Mouse (Mus musculus) MEL (cell line): ENCODE results near the gene Igsf21.

Experiments
- CTCF ChIP-seq, 3 experiments: IDR thresholded peaks in 2 of 3; conservative IDR thresholded peaks in 1 of 3; 2 replicates each; pipeline ENCODE4 v1.5.1; 2011 to 2012; ENCODE audit warnings: low read length in 3 of 3, low read depth in 2 of 3, mild to moderate bottlenecking in 2 of 3, improper control_type of control experiment in 1 of 3, inconsistent platforms in 1 of 3, mixed read lengths in 1 of 3, moderate library complexity in 1 of 3; ENCODE audit not compliant: control insufficient read depth in 1 of 3, insufficient read depth in 1 of 3, poor library complexity in 1 of 3, severe bottlenecking in 1 of 3
- E2F4 ChIP-seq: IDR thresholded peaks from 2 replicates; pipeline ENCODE4 v1.6.1; 2011; ENCODE audit warnings: low read depth, low read length, improper control_type of control experiment, borderline replicate concordance
- ELF1 ChIP-seq: IDR thresholded peaks from 2 replicates; pipeline ENCODE4 v1.6.1; 2014; ENCODE audit warnings: low read depth, mild to moderate bottlenecking, inconsistent platforms, low read length, improper control_type of control experiment, moderate library complexity
- MAX ChIP-seq: IDR thresholded peaks from 2 replicates; pipeline ENCODE4 v1.6.1; 2011; ENCODE audit warnings: low read length, improper control_type of control experiment
- MEF2A ChIP-seq: IDR thresholded peaks from 2 replicates; pipeline ENCODE4 v1.6.1; 2014; ENCODE audit warnings: low read depth, mild to moderate bottlenecking, inconsistent platforms, low read length, improper control_type of control experiment; ENCODE audit not compliant: poor library complexity, insufficient replicate concordance, severe bottlenecking; ENCODE audit errors: extremely low read depth
- NELFE ChIP-seq: IDR thresholded peaks from 2 replicates; pipeline ENCODE4 v1.6.1; 2011; ENCODE audit warnings: low read depth, low read length, improper control_type of control experiment
- POLR2A ChIP-seq, 2 experiments: IDR thresholded peaks; 2 replicates each; pipeline ENCODE4 v1.6.1; 2011 to 2012; ENCODE audit warnings: low read length in 2 of 2, mild to moderate bottlenecking in 2 of 2, control low read depth in 1 of 2, improper control_type of control experiment in 1 of 2, low read depth in 1 of 2, moderate library complexity in 1 of 2; ENCODE audit not compliant: control insufficient read depth in 1 of 2, insufficient read depth in 1 of 2, poor library complexity in 1 of 2
- USF1 ChIP-seq: IDR thresholded peaks from 2 replicates; pipeline ENCODE4 v1.6.1; 2014; ENCODE audit warnings: low read depth, mild to moderate bottlenecking, inconsistent platforms, low read length, improper control_type of control experiment, moderate library complexity

DNA sequence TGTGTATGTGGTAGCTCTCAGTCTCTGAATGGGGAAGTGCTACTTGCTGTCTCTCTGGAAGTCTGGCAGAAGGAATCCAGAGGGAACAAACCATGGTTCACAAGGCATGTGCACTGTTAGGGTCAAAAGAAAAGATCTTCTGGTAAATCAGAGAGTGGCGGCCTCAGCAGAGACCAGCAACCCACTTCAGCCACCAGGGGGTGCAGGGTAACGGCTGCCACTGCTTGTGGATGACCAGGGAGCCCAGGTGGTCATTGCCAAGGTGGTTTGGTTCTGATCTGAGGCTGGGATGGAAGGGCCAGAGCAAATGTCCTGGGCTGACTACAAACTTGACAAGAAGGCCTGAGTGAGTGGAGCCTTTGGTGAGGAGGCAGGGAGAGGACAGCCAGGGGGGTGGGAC is 150.3 kb downstream of the Igsf21 start:
- TF ChIP-seq E2F4 = no peak
- TF ChIP-seq USF1 = no peak
- TF ChIP-seq MEF2A = no peak
- no peak for TF ChIP-seq POLR2A (IDR thresholded peaks at IDR 0.05; ENCODE audit: control insufficient read depth in 1 of 2, insufficient read depth in 1 of 2, low read depth in 1 of 2, low read length in 2 of 2, poor library complexity in 1 of 2)
- TF ChIP-seq MAX = no peak
- TF ChIP-seq CTCF (IDR thresholded peaks at IDR 0.05 in 2 of 3, conservative IDR thresholded peaks at IDR 0.05 in 1 of 3; ENCODE audit: control insufficient read depth in 1 of 3, insufficient read depth in 1 of 3, low read depth in 2 of 3, low read length in 3 of 3, poor library complexity in 1 of 3, severe bottlenecking in 1 of 3) = no peak
- no peak for TF ChIP-seq NELFE
- no peak for TF ChIP-seq ELF1
